Mouse (Mus musculus) Patski (cell line): ENCODE data around the gene Neb. TPM values are rescaled to one million over a fixed set of nuclear protein-coding genes. Genes with fewer than 3 reads are reported as not detected.
A peak's percentile ranks its signal among the peaks of the same experiment; 100 is the strongest.

Source experiments
- ATAC-seq: fragments of 100-300 bp; one replicate; pipeline ENCODE4 v1.8.0; 2021
- CTCF ChIA-PET: fragments of 350-600 bp; sonication (Branson Sonifier 250); formaldehyde crosslinking; loops from one replicate; lab custom pipeline; 2022; ENCODE audit warnings: inconsistent platforms; lab: Charles Lee
- POLR2A ChIA-PET: fragments of 350-600 bp; sonication (Branson Sonifier 250); formaldehyde crosslinking; loops from one replicate; lab custom pipeline; 2022; ENCODE audit warnings: antibody characterized with exemption, inconsistent platforms; lab: Charles Lee
- DNase-seq: peaks from one replicate; pipeline ENCODE4 v3.0.0-alpha.2; 2011; ENCODE audit warnings: low read depth, low spot score
- H3K27me3 ChIP-seq: fragments of 371-371 bp; one replicate; pipeline ENCODE4 v1.5.1; 2021
- CTCF ChIP-seq: fragments of 100-300 bp; IDR thresholded peaks from one replicate; pipeline ENCODE4 v1.5.1; 2021
- in situ Hi-C: fragments of 300-500 bp; cut with MboI; formaldehyde crosslinking; loops from 3 replicates; pipeline ENCODE4 v1.11.1; 2018; ENCODE audit warnings: low pct_unique_long_range_greater_than_20kb, mixed read lengths
- polyA plus RNA-seq: library from polyadenylated mRNA; unstranded; gene quantifications from one replicate; pipeline ENCODE4 v1.2.3, GENCODE M21; 2021

Gene Neb
- polyA plus RNA-seq, 1 experiment from 2014 or later: 0.09 TPM

DNA sequence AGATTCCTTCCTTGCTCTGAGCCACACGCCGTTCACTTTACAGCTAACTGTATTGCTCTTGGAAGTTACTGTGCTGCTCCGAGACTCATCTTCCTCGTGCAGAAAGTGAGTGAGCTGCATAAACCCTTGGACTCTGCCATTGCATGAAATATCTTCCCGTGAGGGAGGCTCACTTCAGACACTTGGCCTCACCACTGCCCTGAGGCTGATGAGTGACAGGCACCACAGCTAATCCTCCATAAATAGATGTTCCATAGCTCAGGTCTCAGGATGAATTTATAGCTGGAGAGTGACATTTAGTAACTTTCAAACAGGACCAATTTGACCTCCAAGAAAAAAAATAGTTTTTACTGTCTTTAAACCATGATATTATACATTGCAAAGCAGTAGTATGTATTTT, 20.1 kb downstream of the Neb start:
- CTCF ChIA-PET: interaction anchor here (0.7 kb wide), 1 partner anchor 27 kb away, joined by 3 read pairs; no protein-coding TSS in a partner anchor
- DNase-seq (no peak), ATAC-seq (no peak)
- POLR2A ChIA-PET: no interaction called here
- no peaks in the 10 kb centered on the region for H3K27me3 ChIP-seq
- TF ChIP-seq CTCF: no peak
- in situ Hi-C loops: no loop called here

DNA sequence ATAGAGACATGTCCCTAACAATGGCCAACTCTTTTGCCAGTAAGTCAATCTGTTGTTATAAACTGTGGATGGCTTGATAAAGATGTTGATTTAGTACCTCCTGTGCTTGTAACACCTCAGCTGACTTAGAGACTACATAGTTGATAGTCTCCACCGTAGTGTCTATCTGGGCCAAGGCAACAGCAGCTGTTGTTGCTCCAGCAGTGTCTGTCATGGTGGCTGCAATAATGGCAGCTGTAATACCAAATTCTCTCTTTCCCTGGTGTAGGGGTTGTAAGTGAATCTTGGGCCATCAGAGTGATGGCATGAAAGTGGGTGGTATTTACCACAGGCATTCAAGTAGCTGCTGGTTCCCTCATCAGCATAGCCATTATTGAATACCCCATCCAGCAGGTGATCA, 27.2 kb downstream of the Neb start:
- H3K27me3 ChIP-seq: no peaks in the 10 kb centered on the region
- ChIA-PET CTCF (no interaction called here), POLR2A (no interaction called here)
- in situ Hi-C loops: no loop called here
- no peak for DNase-seq
- ATAC-seq: no peak
- TF ChIP-seq CTCF: no peak

DNA sequence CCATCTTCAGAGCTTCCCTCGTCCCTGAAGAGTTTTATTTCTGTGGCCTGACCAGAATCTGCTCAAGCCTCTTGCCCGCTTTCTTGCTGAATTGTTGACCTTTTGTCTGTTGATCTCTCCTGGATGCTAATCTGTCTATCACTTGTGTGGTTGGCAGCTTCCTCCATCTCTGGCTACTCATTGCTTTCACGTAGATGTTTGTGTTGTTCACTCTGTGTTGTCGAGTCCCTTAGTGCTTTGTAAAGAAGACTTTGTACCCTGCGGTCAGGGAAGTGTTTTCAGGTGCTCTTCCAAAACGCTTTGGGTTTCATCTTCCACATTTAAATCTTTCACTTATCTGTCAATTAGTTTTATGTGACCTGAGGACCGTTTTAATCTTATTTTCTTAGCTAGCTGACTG, 37.3 kb downstream of the Neb start:
- POLR2A ChIA-PET: no interaction called here
- no peak for DNase-seq

DNA sequence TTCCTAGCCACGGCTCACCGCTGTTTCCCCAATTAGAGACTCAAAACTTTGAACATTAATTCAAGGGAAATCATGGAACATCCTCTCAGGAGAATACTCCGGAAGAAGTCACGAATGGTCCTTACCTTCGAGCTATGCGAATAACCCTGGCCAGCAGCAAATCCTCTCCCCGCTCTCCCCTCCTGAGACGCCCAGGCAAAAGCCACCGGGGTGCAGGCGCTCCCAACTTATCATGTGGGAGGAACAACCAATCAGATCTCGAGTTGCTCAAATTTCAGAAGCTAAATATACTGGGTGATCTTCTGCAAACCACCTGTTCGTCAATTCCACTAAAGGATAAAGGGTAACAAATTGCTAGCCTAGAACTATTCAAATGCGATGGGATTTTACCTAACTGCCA, 42.7 kb downstream of the Neb start:
- H3K27me3 ChIP-seq: no peaks in the 10 kb centered on the region
- TF ChIP-seq CTCF: no peak
- ATAC-seq: no peak
- ChIA-PET POLR2A (interaction anchor here (0.6 kb wide), 1 partner anchor 33 kb away, joined by 5 read pairs; no protein-coding TSS in a partner anchor), CTCF (no interaction called here)
- no peak for DNase-seq
- in situ Hi-C loops: no loop called here

More for the DNA sequence above, 37.3 kb downstream of the Neb start:
- TF ChIP-seq CTCF: no peak
- H3K27me3 ChIP-seq: no peaks in the 10 kb centered on the region
- ATAC-seq: no peak
- CTCF ChIA-PET: interaction anchor here (0.7 kb wide), 1 partner anchor 248 kb away, joined by 3 read pairs; no protein-coding TSS in a partner anchor
- in situ Hi-C loops: no loop called here

DNA sequence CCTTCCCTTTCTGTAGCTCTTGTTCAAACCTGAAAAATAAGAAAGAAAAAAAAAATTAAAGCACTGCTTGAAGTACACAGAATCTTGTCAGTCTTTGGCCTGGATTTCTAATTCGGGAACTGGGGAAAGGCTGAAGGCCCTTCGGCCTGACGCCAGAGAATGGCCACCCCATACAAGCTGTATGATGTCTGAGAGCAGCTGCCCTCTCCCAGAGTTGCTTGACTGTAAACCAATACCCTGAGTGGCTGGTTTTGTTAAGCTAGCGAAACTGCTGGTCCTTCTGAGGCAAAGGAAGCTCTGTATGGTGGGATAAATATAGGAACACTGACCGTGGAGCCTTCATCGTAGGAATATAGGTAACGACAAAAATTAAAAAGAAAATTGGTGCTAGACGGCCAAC, 43.2 kb downstream of the Neb start:
- ChIA-PET CTCF (interaction anchor here (0.7 kb wide), 1 partner anchor 27 kb away, joined by 3 read pairs; no protein-coding TSS in a partner anchor), POLR2A (interaction anchor here (0.5 to 0.6 kb wide), 2 partner anchors 25 to 1030 kb away, joined by 4 read pairs; no protein-coding TSS in a partner anchor)
- H3K27me3 ChIP-seq: no peaks in the 10 kb centered on the region
- no peak for TF ChIP-seq CTCF
- ATAC-seq: no peak
- no peak for DNase-seq
- in situ Hi-C loops: no loop called here

DNA sequence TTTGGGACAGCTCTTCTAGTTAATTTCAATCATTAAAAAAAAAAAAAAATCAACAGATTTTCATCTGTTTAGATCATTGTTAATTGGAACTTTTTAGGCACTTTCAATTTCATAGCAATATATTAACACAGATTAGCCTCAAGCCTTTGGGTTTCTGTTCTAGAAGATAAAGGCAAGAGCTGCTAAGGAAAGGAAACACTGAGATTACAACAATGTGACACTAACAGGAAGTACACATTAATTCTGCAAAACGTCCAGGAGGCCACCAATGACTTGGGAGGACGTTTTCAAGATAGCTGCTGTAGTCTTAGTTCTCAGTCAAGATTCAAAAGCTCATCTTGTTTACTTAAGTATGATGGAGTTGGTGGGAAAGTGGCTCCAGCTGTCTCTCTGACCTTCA, 44.7 kb downstream of the Neb start:
- in situ Hi-C loops: no loop called here
- POLR2A ChIA-PET: no interaction called here
- no peak for TF ChIP-seq CTCF
- DNase-seq: no peak
- no peak for ATAC-seq
- H3K27me3 ChIP-seq: no peaks in the 10 kb centered on the region
- CTCF ChIA-PET: interaction anchor here (0.6 to 2.0 kb wide), 4 partner anchors 12 to 61 kb away, joined by 3 to 4 read pairs (median 4); no protein-coding TSS in a partner anchor

DNA sequence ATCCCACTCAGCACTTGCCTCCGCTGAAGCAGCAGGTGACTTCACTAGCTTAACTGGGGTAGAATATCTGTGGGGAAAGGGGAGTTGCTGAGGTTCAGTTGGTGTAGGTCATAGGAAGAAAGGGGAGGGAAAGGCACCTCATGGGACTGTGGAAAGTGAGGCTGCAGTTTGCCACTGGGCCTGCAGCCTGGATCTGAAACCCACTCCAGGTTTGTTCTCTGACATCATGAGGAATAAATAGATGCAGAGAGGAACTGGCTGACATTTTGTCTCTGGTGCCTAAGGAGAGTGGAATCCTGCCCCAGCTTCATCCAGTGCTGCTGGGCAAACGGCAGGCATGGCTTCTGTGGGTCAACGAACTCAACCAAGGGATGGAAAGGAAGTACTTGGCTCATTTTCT, 46.5 kb downstream of the Neb start:
- POLR2A ChIA-PET: interaction anchor here (0.7 kb wide), 2 partner anchors 21 to 312 kb away, joined by 3 to 4 read pairs; no protein-coding TSS in a partner anchor
- no peaks in the 10 kb centered on the region for H3K27me3 ChIP-seq
- in situ Hi-C loops: no loop called here
- TF ChIP-seq CTCF: no peak
- no peak for ATAC-seq
- no peak for DNase-seq
- CTCF ChIA-PET: interaction anchor here (0.9 to 2.0 kb wide), 3 partner anchors 14 to 74 kb away, joined by 3 to 4 read pairs (median 3); no protein-coding TSS in a partner anchor

DNA sequence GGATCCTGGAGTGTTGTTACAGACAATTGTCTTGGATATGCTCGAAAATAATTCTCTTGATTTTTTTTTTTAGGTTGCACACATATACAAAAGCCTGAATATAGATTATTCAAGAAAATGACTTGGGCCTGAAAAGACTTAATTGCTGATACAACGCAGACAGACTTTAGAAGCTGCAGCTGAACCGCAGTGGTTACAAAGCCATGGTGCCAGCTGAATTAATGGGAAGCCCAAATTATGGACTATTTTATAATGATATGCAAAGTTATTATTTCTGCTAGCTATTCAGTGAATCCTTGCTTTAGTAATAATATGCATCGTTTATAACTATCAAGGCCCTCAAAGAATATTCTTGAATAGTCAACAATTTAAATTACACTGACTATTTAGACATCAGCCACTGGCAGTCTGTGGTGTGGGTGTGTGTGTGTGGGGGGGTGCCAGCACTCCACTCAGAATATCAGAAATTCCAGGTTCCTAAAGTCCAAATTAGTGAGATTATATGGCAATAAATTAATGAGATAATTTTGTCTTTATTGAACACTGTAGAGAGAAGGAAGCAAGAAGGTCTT, 50.9 kb downstream of the Neb start:
- ChIA-PET CTCF (no interaction called here), POLR2A (interaction anchor here (0.7 kb wide), 1 partner anchor 10 kb away, joined by 3 read pairs; no protein-coding TSS in a partner anchor)
- DNase-seq (no peak), ATAC-seq (no peak)
- in situ Hi-C loops: no loop called here
- no peaks in the 10 kb centered on the region for H3K27me3 ChIP-seq
- TF ChIP-seq CTCF: no peak

DNA sequence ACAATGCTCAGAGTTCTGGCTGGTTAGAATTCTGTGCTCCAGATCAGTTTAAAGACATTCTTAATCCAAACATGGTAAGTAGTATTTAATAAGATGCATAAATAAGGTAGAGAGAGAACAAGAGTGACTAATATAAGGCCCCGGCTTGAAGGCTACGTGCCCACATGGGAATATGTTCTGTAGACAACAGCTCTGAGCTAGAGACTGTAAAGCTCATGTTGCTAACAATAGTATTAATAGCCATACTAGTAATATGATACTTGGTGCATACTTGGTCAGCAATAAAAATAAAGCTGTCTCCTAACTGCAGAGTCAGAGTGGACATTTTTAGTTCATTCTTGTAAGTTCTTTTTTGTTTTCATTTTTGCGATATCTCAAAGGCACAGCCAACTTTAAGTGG, 56.4 kb downstream of the Neb start:
- ChIA-PET CTCF (no interaction called here), POLR2A (no interaction called here)
- ATAC-seq (no peak), DNase-seq (no peak)
- no peak for TF ChIP-seq CTCF
- in situ Hi-C loops: no loop called here
- H3K27me3 ChIP-seq: no peaks in the 10 kb centered on the region

DNA sequence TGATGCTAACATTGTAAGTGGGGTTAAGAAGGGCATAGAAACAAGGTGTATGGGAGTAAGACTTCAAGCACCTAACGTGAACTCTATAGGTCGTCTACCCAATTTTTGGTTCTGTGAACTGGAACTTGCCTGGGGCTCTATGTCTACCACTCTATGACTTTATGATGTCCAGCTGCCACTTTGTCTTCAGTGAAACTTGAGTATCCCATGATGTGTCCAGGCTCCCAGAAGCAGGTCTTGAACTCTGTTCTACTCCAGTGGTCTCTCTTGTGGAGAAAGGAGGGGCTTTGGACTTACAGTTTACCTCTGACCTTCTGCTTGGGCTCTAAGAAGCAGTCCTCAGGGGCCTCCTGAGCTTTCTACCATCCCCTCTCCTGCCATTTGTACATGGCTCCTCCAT, 58.1 kb downstream of the Neb start:
- ATAC-seq: no peak
- H3K27me3 ChIP-seq: no peaks in the 10 kb centered on the region
- TF ChIP-seq CTCF: no peak
- in situ Hi-C loops: no loop called here
- no peak for DNase-seq
- CTCF ChIA-PET: interaction anchor here (1.3 kb wide), 1 partner anchor 13 kb away, joined by 3 read pairs; no protein-coding TSS in a partner anchor
- POLR2A ChIA-PET: no interaction called here

DNA sequence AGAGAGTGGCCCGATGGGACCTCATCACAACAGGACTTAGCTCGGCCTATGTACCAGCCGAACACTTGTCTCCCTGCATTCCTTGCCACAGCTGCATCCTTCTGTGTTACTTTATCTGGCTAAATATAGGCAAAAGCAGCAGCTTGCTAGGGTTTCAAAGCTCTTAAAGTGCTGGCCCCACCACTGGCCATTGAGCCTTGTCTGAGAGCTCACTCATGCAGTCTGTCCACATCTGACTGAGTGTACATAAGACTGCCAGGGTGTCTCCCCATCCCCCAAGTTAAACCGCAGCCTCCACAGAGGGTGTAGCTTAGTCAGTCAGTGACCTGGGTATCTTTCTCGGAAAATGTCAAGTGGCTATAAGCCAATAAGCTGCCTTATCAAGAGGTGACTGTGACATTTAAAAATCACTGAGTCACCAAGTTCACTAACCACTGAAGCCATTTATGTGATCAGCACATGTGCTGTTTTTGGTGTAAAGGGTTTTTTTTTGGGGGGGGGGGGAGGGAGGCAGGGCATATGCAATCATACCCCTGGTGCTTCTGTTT, 59.2 kb downstream of the Neb start:
- in situ Hi-C loops: no loop called here
- POLR2A ChIA-PET: no interaction called here
- ATAC-seq (peak; percentile 51), DNase-seq (peak; percentile 22)
- CTCF ChIA-PET: no interaction called here
- H3K27me3 ChIP-seq: no peaks in the 10 kb centered on the region
- TF ChIP-seq CTCF: no peak
